Mouse (Mus musculus): ENCODE measurements at regions not wholly inside any gene's neighbourhood (a gene's known extent, or its start where the extent isn't known, plus 50 kb on each side); places are given as distances from the start of the nearest gene placed in this dataset.

GRCm38 (mm10) chr13:92921936-92922335 lies 77.4 kb downstream of the Mtx3 start:
- no peaks in the 10 kb centered on the region for H3K9me3 ChIP-seq (replicated peaks)
- H3K27me3 ChIP-seq (ENCODE audit: insufficient read depth, low read length) = peaks cover 31% of the 10 kb centered on the region
- DNase-seq (ENCODE audit: low spot score) (no peak), ATAC-seq (ENCODE audit: extremely low read depth, insufficient number of reproducible peaks, low FRiP score, poor library complexity, severe bottlenecking) (no peak)
- H3K4me3 ChIP-seq (ENCODE audit: low read depth, low read length) = no peak overlapping the region
- no peaks in the 10 kb centered on the region for H3K36me3 ChIP-seq (replicated peaks)
- H3K4me1 ChIP-seq (ENCODE audit: insufficient read depth, low read depth, low read length) = no peaks in the 10 kb centered on the region
- TF ChIP-seq GATA2 (IDR thresholded peaks at IDR 0.05; ENCODE audit: borderline replicate concordance, low read depth, low read length) = no peak
- TF ChIP-seq GATA1 (IDR thresholded peaks at IDR 0.05; ENCODE audit: borderline replicate concordance, low read length) = no peak
- TF ChIP-seq CTCF (IDR thresholded peaks at IDR 0.05; ENCODE audit: low read depth, low read length) = no peak
- TF ChIP-seq POLR2AphosphoS5 (IDR thresholded peaks at IDR 0.05; ENCODE audit: insufficient replicate concordance, low read depth, low read length) = no peak
- TF ChIP-seq TAL1 (conservative IDR thresholded peaks at IDR 0.05; ENCODE audit: low read depth, low read length) = no peak

- H3K4me1 ChIP-seq (ENCODE audit: insufficient read depth, low read depth, low read length) = no peaks in the 10 kb centered on the region
- TF ChIP-seq TAL1 (conservative IDR thresholded peaks at IDR 0.05; ENCODE audit: low read depth, low read length) = no peak
- TF ChIP-seq GATA2 (IDR thresholded peaks at IDR 0.05; ENCODE audit: borderline replicate concordance, low read depth, low read length) = no peak
- TF ChIP-seq CTCF (IDR thresholded peaks at IDR 0.05; ENCODE audit: low read depth, low read length) = no peak
- no peak for TF ChIP-seq POLR2AphosphoS5 (IDR thresholded peaks at IDR 0.05; ENCODE audit: insufficient replicate concordance, low read depth, low read length)
- no peak for TF ChIP-seq GATA1 (IDR thresholded peaks at IDR 0.05; ENCODE audit: borderline replicate concordance, low read length)
- no peak; the same call in 1 of the 2 replicates for ATAC-seq (ENCODE audit: extremely low read depth, insufficient number of reproducible peaks, low FRiP score, poor library complexity, severe bottlenecking)
- no peak for DNase-seq (ENCODE audit: low spot score)
- no peak overlapping the region for H3K4me3 ChIP-seq (ENCODE audit: low read depth, low read length)
- no peaks in the 10 kb centered on the region for H3K9me3 ChIP-seq (replicated peaks)
- peaks cover 30% of the 10 kb centered on the region for H3K27me3 ChIP-seq (ENCODE audit: insufficient read depth, low read length)
- H3K36me3 ChIP-seq (replicated peaks) = no peaks in the 10 kb centered on the region
Measured at GRCm38 (mm10) chr13:92923496-92923895, 78.9 kb downstream of the Mtx3 start.

DNA sequence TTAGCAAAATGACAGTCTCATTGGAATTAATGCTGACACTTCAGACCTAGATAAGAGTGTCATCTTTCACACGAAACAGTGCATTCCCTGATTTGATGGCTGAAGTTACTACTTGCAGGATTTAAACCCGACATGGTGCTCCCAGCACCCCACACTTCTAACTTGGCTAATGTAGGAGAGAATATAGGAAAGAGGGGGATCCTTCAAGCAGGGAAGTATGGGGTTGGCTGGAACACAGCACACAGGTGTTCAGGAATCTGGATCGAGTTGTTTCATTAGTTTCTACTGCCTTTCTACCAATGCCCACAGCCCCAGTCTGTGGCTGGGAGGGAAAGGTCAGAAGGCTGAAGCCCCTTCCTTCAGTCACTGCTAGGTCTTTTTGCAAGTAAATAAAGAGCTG lies 79.5 kb downstream of the Mtx3 start:
- Histone ChIP-seq H3K4me1 (ENCODE audit: insufficient read depth, low read depth, low read length) (no peaks in the 10 kb centered on the region), H3K36me3 (replicated peaks) (no peaks in the 10 kb centered on the region), H3K27me3 (ENCODE audit: insufficient read depth, low read length) (peaks cover 30% of the 10 kb centered on the region), H3K9me3 (replicated peaks) (no peaks in the 10 kb centered on the region), H3K4me3 (ENCODE audit: low read depth, low read length) (no peak overlapping the region)
- no peak for DNase-seq (ENCODE audit: low spot score)
- TF ChIP-seq TAL1 (conservative IDR thresholded peaks at IDR 0.05; ENCODE audit: low read depth, low read length) = no peak
- no peak for TF ChIP-seq GATA1 (IDR thresholded peaks at IDR 0.05; ENCODE audit: borderline replicate concordance, low read length)
- no peak for TF ChIP-seq CTCF (IDR thresholded peaks at IDR 0.05; ENCODE audit: low read depth, low read length)
- no peak for TF ChIP-seq POLR2AphosphoS5 (IDR thresholded peaks at IDR 0.05; ENCODE audit: insufficient replicate concordance, low read depth, low read length)
- TF ChIP-seq GATA2 (IDR thresholded peaks at IDR 0.05; ENCODE audit: borderline replicate concordance, low read depth, low read length) = no peak
- no peak for ATAC-seq (ENCODE audit: extremely low read depth, insufficient number of reproducible peaks, low FRiP score, poor library complexity, severe bottlenecking)

DNA sequence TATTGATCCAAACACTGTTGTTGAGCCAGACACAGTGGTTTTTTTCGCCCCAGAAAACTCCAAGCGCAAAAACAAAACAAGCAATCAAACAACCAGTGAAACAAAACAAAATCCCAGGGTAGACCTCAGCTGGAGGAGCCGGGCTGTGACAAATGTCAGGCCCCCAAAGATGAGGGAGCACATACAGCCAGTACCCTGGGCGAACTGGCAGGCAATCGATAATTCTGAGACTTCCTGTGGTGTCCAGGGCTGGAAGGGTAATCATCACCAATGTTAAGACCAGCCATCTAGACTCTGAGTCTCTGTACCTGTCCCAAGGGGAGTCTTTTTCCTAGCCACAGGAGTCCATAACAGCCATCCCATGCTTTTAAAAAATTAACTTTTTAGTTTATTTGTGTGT lies 80.6 kb downstream of the Mtx3 start:
- no peak overlapping the region for H3K4me3 ChIP-seq (ENCODE audit: low read depth, low read length)
- no peaks in the 10 kb centered on the region for H3K9me3 ChIP-seq (replicated peaks)
- DNase-seq (ENCODE audit: low spot score) (no peak), ATAC-seq (ENCODE audit: extremely low read depth, insufficient number of reproducible peaks, low FRiP score, poor library complexity, severe bottlenecking) (no peak)
- H3K4me1 ChIP-seq (ENCODE audit: insufficient read depth, low read depth, low read length) = no peaks in the 10 kb centered on the region
- H3K36me3 ChIP-seq (replicated peaks) = no peaks in the 10 kb centered on the region
- peaks cover 30% of the 10 kb centered on the region for H3K27me3 ChIP-seq (ENCODE audit: insufficient read depth, low read length)
- TF ChIP-seq GATA2 (IDR thresholded peaks at IDR 0.05; ENCODE audit: borderline replicate concordance, low read depth, low read length) = no peak

DNA sequence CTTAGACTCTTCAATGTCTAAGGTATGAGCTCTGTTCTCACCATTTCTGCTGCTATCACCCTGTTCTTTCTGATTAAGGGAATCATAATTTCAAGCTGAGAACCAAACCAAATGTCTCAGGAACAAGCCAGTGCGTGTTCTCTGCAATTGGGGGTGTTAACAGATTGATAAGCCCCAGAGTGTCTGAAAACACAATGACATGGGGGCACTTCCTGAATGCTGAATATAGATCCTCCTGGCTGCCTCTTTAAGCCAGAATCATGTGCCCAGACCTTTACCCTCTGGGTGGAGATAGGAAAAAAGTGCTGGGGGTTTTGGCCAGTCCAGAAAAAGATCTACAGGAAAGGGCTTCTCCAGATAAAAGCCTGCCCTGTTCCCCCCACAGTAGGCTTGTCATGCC lies 84.0 kb downstream of the Mtx3 start:
- H3K27me3 ChIP-seq (ENCODE audit: insufficient read depth, low read length) = peaks cover 26% of the 10 kb centered on the region
- ATAC-seq (ENCODE audit: extremely low read depth, insufficient number of reproducible peaks, low FRiP score, poor library complexity, severe bottlenecking) = no peak
- H3K36me3 ChIP-seq (replicated peaks) = no peaks in the 10 kb centered on the region
- no peak for DNase-seq (ENCODE audit: low spot score)
- TF ChIP-seq POLR2AphosphoS5 (IDR thresholded peaks at IDR 0.05; ENCODE audit: insufficient replicate concordance, low read depth, low read length) (no peak), GATA2 (IDR thresholded peaks at IDR 0.05; ENCODE audit: borderline replicate concordance, low read depth, low read length) (no peak), CTCF (IDR thresholded peaks at IDR 0.05; ENCODE audit: low read depth, low read length) (no peak), TAL1 (conservative IDR thresholded peaks at IDR 0.05; ENCODE audit: low read depth, low read length) (no peak), GATA1 (IDR thresholded peaks at IDR 0.05; ENCODE audit: borderline replicate concordance, low read length) (no peak)
- H3K4me3 ChIP-seq (ENCODE audit: low read depth, low read length) = no peak overlapping the region
- no peaks in the 10 kb centered on the region for H3K4me1 ChIP-seq (ENCODE audit: insufficient read depth, low read depth, low read length)
- no peaks in the 10 kb centered on the region for H3K9me3 ChIP-seq (replicated peaks)

DNA sequence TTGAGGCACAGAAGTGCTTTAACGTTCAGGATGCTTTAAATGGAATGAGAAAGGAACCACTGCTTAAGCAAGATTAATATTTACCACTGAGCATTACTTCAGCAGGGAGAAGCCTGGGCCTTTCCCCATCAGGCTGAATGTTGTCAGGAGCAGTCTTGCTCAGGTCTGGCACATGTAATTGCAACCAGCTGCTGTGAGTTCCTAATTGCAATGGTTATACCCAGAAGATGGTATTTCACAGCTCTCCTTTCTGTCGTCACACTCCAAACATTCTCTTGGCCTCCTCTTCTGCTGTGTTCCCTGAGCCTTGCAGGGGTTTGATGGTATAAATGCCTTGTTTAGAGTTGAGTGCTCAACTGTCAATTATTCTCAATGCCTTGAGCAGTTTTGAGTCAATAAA lies 87.1 kb downstream of the Mtx3 start:
- Histone ChIP-seq H3K27me3 (ENCODE audit: insufficient read depth, low read length) (0 out of 2 replicates have a peak, but pooled peaks cover 6% of the 10 kb centered on the region), H3K4me3 (ENCODE audit: low read depth, low read length) (no peak overlapping the region), H3K4me1 (ENCODE audit: insufficient read depth, low read depth, low read length) (no peaks in the 10 kb centered on the region), H3K9me3 (replicated peaks) (no peaks in the 10 kb centered on the region), H3K36me3 (replicated peaks) (no peaks in the 10 kb centered on the region)
- ATAC-seq (ENCODE audit: extremely low read depth, insufficient number of reproducible peaks, low FRiP score, poor library complexity, severe bottlenecking) = no peak
- no peak for TF ChIP-seq GATA1 (IDR thresholded peaks at IDR 0.05; ENCODE audit: borderline replicate concordance, low read length)
- no peak for TF ChIP-seq GATA2 (IDR thresholded peaks at IDR 0.05; ENCODE audit: borderline replicate concordance, low read depth, low read length)
- no peak for TF ChIP-seq CTCF (IDR thresholded peaks at IDR 0.05; ENCODE audit: low read depth, low read length)
- TF ChIP-seq POLR2AphosphoS5 (IDR thresholded peaks at IDR 0.05; ENCODE audit: insufficient replicate concordance, low read depth, low read length) = no peak
- TF ChIP-seq TAL1 (conservative IDR thresholded peaks at IDR 0.05; ENCODE audit: low read depth, low read length) = no peak
- no peak for DNase-seq (ENCODE audit: low spot score)

DNA sequence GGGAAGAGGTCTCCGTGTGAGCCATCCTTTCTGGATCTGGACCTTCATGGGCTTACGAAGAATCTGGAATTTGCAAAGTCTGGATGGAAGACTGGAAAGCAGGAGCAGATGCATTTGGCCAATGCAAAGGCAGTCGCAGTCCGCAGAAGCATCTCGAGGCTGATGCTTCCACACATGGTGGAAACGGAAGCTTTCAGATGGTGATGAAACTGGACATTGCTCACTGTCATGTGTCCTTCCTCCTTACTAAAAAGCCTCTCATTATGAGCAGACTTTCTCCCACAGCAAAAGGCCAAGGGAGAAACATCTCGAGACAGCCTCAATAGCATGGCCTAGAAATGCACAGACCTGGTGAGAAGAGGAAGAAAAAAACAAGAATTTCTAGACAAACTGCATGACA lies 94.5 kb downstream of the Mtx3 start:
- DNase-seq (ENCODE audit: low spot score) = no peak
- TF ChIP-seq CTCF (IDR thresholded peaks at IDR 0.05; ENCODE audit: low read depth, low read length) = no peak
- no peak for TF ChIP-seq TAL1 (conservative IDR thresholded peaks at IDR 0.05; ENCODE audit: low read depth, low read length)
- no peak for TF ChIP-seq GATA2 (IDR thresholded peaks at IDR 0.05; ENCODE audit: borderline replicate concordance, low read depth, low read length)
- TF ChIP-seq POLR2AphosphoS5 (IDR thresholded peaks at IDR 0.05; ENCODE audit: insufficient replicate concordance, low read depth, low read length) = no peak
- TF ChIP-seq GATA1 (IDR thresholded peaks at IDR 0.05; ENCODE audit: borderline replicate concordance, low read length) = no peak
- no peak for ATAC-seq (ENCODE audit: extremely low read depth, insufficient number of reproducible peaks, low FRiP score, poor library complexity, severe bottlenecking)
- H3K27me3 ChIP-seq (ENCODE audit: insufficient read depth, low read length) = peaks cover 13% of the 10 kb centered on the region
- no peaks in the 10 kb centered on the region for H3K4me1 ChIP-seq (ENCODE audit: insufficient read depth, low read depth, low read length)
- H3K36me3 ChIP-seq (replicated peaks) = no peaks in the 10 kb centered on the region
- H3K9me3 ChIP-seq (replicated peaks) = no peaks in the 10 kb centered on the region
- H3K4me3 ChIP-seq (ENCODE audit: low read depth, low read length) = no peak overlapping the region

Measured in G1E (cell line).